Mouse (Mus musculus): ENCODE measurements at regions not wholly inside any gene's neighbourhood (a gene's known extent, or its start where the extent isn't known, plus 50 kb on each side); places are given as distances from the start of the nearest gene placed in this dataset.

- no peak for DNase-seq
Measured at GRCm38 (mm10) chr16:9115548-9115947, 285.6 kb downstream of the 1810013L24Rik start.

GRCm38 (mm10) chr16:9121581-9121980 lies 291.7 kb downstream of the 1810013L24Rik start:
- DNase-seq: no peak

GRCm38 (mm10) chr16:9132113-9132512 lies 302.2 kb downstream of the 1810013L24Rik start:
- DNase-seq: no peak

- no peak for DNase-seq
Measured at GRCm38 (mm10) chr16:9132778-9133177, 302.9 kb downstream of the 1810013L24Rik start.

- no peak for DNase-seq
Measured at GRCm38 (mm10) chr16:9135377-9135776, 305.5 kb downstream of the 1810013L24Rik start.

DNA sequence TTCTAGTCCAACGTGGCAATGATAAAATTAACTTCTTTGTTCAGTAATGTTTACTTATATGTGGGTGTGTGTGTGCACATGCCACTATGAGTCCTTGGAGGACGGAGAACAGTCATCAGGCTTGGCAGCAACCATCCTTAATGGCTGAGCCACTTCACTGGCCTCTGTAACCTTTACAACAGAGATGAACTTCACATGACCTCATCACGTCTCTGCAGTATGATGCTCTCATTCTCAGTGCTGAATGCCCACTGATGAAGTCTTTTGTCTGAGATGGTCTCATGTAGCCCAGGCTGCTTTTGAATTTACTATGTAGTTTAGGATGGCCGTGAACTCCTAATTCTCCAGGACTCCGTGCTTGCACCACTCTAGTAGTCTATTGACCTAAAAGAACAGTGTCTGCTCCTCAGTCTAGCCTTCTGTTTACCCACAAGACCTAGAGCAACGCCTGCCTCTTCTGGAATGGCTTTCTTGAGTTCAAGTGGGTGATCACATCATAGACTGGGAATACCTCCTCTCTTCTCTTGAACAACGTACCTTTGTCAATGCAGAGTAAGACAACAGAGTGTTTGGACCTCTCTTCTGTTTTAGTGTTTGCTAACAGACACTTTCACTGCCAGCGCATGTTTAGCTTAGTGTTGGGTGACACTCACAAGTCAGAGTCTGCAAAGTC lies 308.8 kb downstream of the 1810013L24Rik start:
- no peak for DNase-seq

DNA sequence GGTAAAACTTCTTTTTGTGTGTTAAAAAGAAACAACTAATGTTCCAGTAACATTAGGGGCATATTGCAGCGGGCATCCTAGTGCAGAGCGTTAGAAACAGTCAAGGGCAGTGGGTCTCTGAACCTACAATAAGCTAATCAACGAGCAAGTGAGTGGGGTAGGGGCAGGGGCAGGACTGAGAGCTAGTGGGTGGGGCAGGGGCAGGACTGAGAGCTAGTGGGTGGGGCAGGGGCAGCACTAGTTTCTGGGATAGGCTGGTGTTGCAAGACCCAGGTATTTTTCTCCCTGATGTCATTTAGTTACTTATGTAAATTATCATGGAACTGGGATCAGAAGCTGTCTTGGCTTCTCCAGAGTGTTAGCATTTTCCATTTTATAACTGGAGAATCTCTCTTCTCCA lies 309.5 kb downstream of the 1810013L24Rik start:
- DNase-seq: no peak

DNA sequence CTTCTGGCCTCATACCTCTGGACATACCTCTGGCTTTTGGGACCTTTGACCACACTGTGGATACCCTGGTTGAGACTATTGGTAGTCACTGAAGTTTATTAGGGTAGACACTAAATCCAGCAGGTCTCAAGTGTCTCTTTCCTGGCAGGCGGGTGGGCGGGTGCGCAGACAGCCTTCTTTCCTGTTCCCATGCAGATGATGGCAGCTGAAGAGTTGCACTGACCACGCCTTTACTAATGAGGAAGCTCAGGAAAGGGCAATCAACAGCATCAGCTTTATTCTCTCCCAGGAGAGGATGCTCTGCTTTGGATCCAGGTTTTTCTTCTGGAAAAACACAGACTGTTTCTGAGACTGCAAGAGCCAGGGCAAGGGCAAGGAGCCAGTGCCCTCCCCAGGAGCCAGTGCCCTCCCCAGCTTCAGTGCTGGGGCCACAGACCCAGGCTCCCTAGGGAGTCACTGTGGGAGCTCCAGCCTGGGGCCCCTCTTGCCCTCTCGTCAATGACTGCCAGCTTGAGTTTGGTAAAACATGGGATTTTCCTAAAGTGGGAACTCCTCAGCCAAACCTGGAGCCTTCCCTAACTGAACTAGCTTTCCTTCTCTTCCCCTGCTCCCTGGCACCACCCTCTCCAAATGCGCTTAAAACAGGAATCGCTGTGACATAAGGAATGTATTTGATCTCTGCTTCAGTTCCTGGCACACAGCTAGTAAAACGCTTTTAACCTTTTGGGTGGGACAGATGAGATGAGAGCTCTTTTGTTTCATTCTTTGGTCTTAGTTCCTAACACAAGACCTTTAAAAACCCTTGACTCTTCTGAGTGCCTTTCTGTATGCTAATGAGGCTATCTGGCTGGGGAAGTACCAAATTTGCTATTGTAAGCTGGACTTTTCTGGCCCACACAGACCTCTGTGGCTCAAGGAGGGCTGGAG lies 319.6 kb downstream of the 1810013L24Rik start:
- DNase-seq: no peak

- no peak for DNase-seq
Measured at GRCm38 (mm10) chr16:9151936-9152335, 322.0 kb downstream of the 1810013L24Rik start.

GRCm38 (mm10) chr16:9153501-9153900 lies 323.6 kb downstream of the 1810013L24Rik start:
- no peak for DNase-seq

DNA sequence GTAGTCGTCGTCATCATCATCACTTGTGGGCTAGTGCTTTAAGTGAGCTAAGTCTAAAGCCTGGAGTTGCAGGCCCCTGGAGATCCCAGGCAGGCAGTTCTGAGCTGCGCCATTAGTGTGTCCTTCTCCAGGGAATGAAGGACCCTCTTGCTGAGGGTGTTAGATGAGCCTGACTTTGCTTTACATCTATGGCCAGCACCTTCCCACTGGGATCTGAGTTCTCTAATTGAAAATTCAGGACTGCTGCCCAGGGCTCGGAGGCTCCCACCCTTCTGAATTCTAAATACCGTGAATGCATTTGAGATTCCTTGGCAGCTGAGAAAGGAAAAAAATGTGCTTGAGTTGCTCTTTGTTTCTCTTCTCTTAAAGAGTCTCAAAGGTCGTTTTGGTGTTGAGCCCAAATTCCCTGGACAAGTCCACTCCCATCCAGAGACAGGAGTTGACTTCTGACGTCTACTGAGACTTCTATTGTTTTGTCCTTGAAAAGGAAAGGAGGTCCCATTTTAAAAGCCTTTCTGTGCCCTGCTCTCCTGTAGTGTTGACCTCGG lies 335.9 kb downstream of the 1810013L24Rik start:
- no peak for DNase-seq

GRCm38 (mm10) chr16:9176402-9176801 lies 346.5 kb downstream of the 1810013L24Rik start:
- no peak for DNase-seq

DNA sequence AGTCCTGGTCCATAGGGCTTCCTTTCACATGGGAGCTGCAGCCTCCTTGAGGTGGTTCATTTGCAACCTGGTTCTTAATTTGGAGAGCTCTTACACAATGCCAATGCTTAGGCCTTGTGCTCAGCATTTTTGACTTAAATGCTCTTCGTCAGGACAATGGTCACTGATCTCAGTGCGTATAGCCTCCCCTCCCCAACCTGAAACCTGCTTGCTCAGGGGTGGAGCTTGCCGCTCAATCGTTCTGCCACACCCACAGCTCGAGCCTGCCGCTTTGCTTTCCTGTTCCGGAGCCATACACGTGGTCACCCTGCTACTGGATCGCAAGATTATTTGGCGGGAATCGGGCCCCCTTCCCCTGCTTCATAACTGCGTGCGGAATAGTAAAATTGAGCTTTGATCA lies 365.9 kb downstream of the 1810013L24Rik start:
- no peak for DNase-seq

DNA sequence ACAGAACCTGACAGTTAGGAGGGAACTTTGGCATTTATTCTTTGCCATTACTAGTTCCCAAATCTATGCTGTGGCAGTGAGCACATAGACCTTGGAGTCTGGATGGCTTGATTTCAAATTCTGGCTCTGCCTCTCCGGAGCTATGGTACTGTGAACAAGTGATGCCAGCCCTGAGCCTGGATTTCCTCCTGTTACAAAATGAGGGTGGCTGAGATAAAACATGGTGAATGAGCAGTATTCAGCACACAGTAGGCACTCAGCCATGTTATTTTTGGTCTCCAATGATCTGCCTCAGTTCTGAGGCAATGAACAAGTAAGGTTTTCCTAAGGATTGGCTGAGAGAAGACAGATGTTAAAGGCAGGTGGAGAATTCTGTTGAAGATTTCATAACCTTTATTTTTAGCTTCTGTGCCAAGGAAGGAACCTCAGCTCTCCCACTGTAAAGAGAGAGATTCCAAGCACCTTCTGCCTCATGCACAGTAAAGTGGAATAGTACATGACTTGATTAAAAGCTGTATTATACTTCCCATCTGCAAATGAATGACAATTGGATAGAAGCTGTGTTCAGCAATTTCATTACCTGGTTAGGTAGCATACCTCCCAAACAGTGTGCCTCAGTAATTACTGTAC lies 369.1 kb downstream of the 1810013L24Rik start:
- DNase-seq: no peak

DNA sequence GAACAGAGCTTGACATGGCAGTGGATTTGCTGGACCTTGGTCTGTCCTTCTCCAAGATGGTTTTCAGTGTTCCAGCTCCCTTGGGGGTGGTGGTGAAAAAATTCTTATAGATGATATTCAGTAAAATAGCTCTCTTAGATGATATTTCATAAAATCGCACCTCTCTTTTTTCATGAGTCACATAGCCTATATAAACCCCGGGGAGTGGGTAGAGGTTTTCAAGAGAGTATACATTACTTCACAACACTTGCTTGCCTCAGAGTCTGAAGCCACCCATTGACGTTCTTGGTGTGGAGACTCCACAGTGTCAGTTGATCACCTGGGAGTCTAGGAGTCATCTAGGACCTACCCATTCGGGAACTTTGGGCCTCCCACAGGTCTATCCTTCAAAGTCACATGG lies 378.7 kb downstream of the 1810013L24Rik start:
- DNase-seq: no peak

- no peak for DNase-seq
Measured at GRCm38 (mm10) chr16:9211485-9211884, 381.6 kb downstream of the 1810013L24Rik start.

DNA sequence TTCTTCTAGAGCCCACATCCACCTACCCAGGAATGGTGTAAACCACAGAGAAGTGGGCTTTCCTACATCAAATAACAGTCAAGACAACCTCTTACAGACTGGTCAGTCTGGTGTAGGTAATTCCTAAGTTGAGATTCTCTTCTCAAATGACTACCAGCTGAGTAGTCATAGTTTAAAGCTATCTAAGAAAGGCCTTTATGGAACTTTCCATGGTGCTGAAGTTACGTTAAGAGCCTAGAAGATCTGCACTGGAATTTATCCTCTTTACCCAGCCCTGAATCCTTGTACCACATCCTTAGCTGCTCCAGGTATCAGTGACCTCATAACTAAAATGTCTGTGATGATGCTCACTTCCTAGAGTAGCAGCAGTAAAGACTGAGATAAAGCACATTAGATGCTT lies 385.2 kb downstream of the 1810013L24Rik start:
- DNase-seq: no peak

GRCm38 (mm10) chr16:9217361-9217760 lies 387.5 kb downstream of the 1810013L24Rik start:
- no peak for DNase-seq

- no peak for DNase-seq
Measured at GRCm38 (mm10) chr16:9230178-9230577, 400.3 kb downstream of the 1810013L24Rik start.

- no peak for DNase-seq
Measured at GRCm38 (mm10) chr16:9242099-9242498, 412.2 kb downstream of the 1810013L24Rik start.

GRCm38 (mm10) chr16:9247198-9247597 lies 417.3 kb downstream of the 1810013L24Rik start:
- DNase-seq: no peak

DNA sequence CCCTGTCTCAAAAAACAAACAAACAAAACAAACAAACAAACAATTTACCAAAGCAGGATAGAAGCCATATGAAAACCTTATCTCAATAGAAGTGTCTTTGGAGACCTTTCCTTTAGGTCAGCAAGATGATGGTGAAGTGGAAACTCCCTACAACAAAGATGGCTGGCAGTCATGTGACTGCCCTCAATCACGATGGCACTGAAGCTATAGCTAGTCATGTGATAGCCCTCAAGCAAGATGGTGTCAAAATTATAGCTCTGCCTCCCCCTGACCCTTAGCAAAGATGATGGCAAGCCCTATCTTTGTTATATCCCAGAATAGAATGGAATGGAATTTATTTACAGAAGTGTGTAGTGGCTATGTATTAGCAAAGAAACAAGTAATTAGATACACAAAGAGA lies 423.2 kb downstream of the 1810013L24Rik start:
- DNase-seq: no peak

GRCm38 (mm10) chr16:9255351-9255750 lies 425.5 kb downstream of the 1810013L24Rik start:
- no peak for DNase-seq
